Mouse (Mus musculus): Measurements from ENCODE around the gene Htra3. TPM values are rescaled to one million over a fixed set of nuclear protein-coding genes. Genes with fewer than 3 reads are reported as not detected.
A peak's percentile ranks its signal among the peaks of the same experiment; 100 is the strongest.

The Htra3 gene
- polyA plus RNA-seq, 1 experiment from 2014 or later: 17.2 TPM

DNA sequence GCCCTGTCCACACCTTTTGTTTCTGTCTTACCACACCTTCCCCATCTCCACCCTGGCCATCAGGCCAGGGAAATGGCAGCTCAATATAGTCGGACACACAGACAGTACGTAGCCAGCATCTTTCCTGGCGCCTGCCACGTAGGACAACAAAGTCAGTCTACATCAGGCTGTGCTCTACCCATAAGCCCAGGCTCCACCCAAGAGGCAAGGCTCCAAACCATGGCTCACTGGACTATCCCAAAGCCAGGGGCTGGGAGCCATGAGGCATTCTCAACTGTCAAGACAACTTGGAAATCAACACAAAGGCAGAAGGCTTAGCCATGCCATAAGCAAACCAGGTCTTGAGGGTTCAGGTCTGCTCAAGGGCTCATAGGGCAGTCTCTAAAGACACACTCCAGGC is 24.2 kb upstream of the Htra3 start:
- Histone ChIP-seq H3K36me3 (ENCODE audit: control insufficient read depth, insufficient read depth) (no peaks in the 10 kb centered on the region), H3K27me3 (ENCODE audit: control insufficient read depth, insufficient read depth, low read length) (no peaks in the 10 kb centered on the region), H3K4me3 (ENCODE audit: low read length) (no peak overlapping the region), H3K27ac (ENCODE audit: low read length) (no peak overlapping the region), H3K9ac (ENCODE audit: low read length) (no peak overlapping the region), H3K9me3 (replicated peaks; ENCODE audit: control insufficient read depth, low read length) (no peaks in the 10 kb centered on the region), H3K4me1 (ENCODE audit: control insufficient read depth, insufficient read depth, low read length) (no peaks in the 10 kb centered on the region), H3K4me2 (ENCODE audit: low read depth, low read length) (no peak overlapping the region)
- no peak for ATAC-seq (replicated peaks; ENCODE audit: extremely low read depth, insufficient read depth, low FRiP score)
- WGBS: 92% methylated on average over 4 of the region's 4 CpGs

DNA sequence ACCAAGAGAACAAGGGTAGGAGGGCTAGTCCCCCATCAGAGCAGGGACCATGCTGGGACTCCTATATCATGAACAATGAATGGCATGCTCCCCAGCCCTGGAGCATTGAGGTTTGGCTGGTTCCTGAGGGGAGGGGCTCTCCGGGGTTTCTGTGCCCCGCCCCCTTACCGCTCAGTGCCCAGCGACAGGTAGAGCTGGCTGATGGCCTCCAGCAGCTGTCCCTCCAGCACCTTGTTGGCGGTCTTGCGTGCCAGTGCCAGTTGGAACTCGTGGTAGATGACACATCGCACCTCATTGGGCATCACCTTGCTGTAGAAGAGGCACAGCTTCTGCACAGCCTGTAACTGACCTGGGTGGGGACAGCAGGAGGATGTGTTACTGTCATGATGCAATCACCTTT is 23.6 kb upstream of the Htra3 start:
- Histone ChIP-seq H3K4me1 (ENCODE audit: control insufficient read depth, insufficient read depth, low read length) (no peaks in the 10 kb centered on the region), H3K27ac (ENCODE audit: low read length) (no peak overlapping the region), H3K9ac (ENCODE audit: low read length) (no peak overlapping the region), H3K9me3 (replicated peaks; ENCODE audit: control insufficient read depth, low read length) (no peaks in the 10 kb centered on the region), H3K4me3 (ENCODE audit: low read length) (no peak overlapping the region), H3K27me3 (ENCODE audit: control insufficient read depth, insufficient read depth, low read length) (no peaks in the 10 kb centered on the region), H3K4me2 (ENCODE audit: low read depth, low read length) (no peak overlapping the region), H3K36me3 (ENCODE audit: control insufficient read depth, insufficient read depth) (no peaks in the 10 kb centered on the region)
- 82% methylated on average over 8 of the region's 8 CpGs for WGBS
- no peak for ATAC-seq (replicated peaks; ENCODE audit: extremely low read depth, insufficient read depth, low FRiP score)

GRCm38 (mm10) chr5:35702582-35703140 is 23.1 kb upstream of the Htra3 start:
- H3K4me2 ChIP-seq (ENCODE audit: low read depth, low read length): no peak overlapping the region

DNA sequence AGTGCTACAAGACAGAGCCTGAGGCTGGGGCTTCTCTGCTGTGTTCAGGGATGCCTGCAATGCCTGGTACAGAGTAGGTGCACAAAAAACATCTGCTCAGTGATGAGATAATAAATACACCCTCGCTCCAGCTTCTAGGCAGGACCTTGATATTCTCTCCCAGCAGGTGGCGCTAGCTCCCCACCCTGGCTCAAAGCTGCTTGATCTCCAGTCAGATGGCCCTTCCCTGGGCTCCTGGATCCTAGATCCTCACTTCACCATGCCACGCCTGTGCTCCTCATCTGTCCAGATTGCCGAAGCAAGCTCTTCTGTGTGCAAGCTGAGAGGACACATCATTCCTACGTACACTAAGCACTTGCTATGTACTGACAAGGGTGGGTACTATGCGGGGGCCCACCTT is 21.5 kb upstream of the Htra3 start:
- WGBS: 45% methylated on average over 6 of the region's 6 CpGs

More at GRCm38 (mm10) chr5:35702582-35703140, 23.1 kb upstream of the Htra3 start:
- Histone ChIP-seq H3K36me3 (ENCODE audit: control insufficient read depth, insufficient read depth) (no peaks in the 10 kb centered on the region), H3K9ac (ENCODE audit: low read length) (no peak overlapping the region), H3K27ac (ENCODE audit: low read length) (no peak overlapping the region), H3K4me1 (ENCODE audit: control insufficient read depth, insufficient read depth, low read length) (no peaks in the 10 kb centered on the region), H3K27me3 (ENCODE audit: control insufficient read depth, insufficient read depth, low read length) (no peaks in the 10 kb centered on the region), H3K9me3 (replicated peaks; ENCODE audit: control insufficient read depth, low read length) (no peaks in the 10 kb centered on the region), H3K4me3 (ENCODE audit: low read length) (no peak overlapping the region)
- 79% methylated on average over 4 of the region's 4 CpGs for WGBS
- no peak for ATAC-seq (replicated peaks; ENCODE audit: extremely low read depth, insufficient read depth, low FRiP score)

GRCm38 (mm10) chr5:35695815-35696214 is 16.2 kb upstream of the Htra3 start:
- WGBS: 40% methylated on average over 5 of the region's 5 CpGs
- no peak overlapping the region for H3K4me2 ChIP-seq (ENCODE audit: low read depth, low read length)
- H3K27me3 ChIP-seq (ENCODE audit: control insufficient read depth, insufficient read depth, low read length): no peaks in the 10 kb centered on the region

More for the DNA sequence above, 21.5 kb upstream of the Htra3 start:
- Histone ChIP-seq H3K4me3 (ENCODE audit: low read length) (no peak overlapping the region), H3K27ac (ENCODE audit: low read length) (no peak overlapping the region), H3K9ac (ENCODE audit: low read length) (no peak overlapping the region), H3K4me2 (ENCODE audit: low read depth, low read length) (no peak overlapping the region), H3K36me3 (ENCODE audit: control insufficient read depth, insufficient read depth) (no peaks in the 10 kb centered on the region), H3K9me3 (replicated peaks; ENCODE audit: control insufficient read depth, low read length) (no peaks in the 10 kb centered on the region), H3K4me1 (ENCODE audit: control insufficient read depth, insufficient read depth, low read length) (no peaks in the 10 kb centered on the region), H3K27me3 (ENCODE audit: control insufficient read depth, insufficient read depth, low read length) (no peaks in the 10 kb centered on the region)
- no peak for ATAC-seq (replicated peaks; ENCODE audit: extremely low read depth, insufficient read depth, low FRiP score)

GRCm38 (mm10) chr5:35693638-35694037 is 14.1 kb upstream of the Htra3 start:
- WGBS: 57% methylated on average over 4 of the region's 4 CpGs
- no peak overlapping the region for H3K9ac ChIP-seq (ENCODE audit: low read length)
- H3K27ac ChIP-seq (ENCODE audit: low read length): no peak overlapping the region
- ATAC-seq (replicated peaks; ENCODE audit: extremely low read depth, insufficient read depth, low FRiP score): no peak
- H3K27me3 ChIP-seq (ENCODE audit: control insufficient read depth, insufficient read depth, low read length): no peaks in the 10 kb centered on the region
- H3K4me3 ChIP-seq (ENCODE audit: low read length): no peak overlapping the region
- H3K36me3 ChIP-seq (ENCODE audit: control insufficient read depth, insufficient read depth): no peaks in the 10 kb centered on the region
- no peaks in the 10 kb centered on the region for H3K9me3 ChIP-seq (replicated peaks; ENCODE audit: control insufficient read depth, low read length)
- no peak overlapping the region for H3K4me2 ChIP-seq (ENCODE audit: low read depth, low read length)
- peaks cover 32% of the 10 kb centered on the region for H3K4me1 ChIP-seq (ENCODE audit: control insufficient read depth, insufficient read depth, low read length)

More at GRCm38 (mm10) chr5:35695815-35696214, 16.2 kb upstream of the Htra3 start:
- Histone ChIP-seq H3K4me1 (ENCODE audit: control insufficient read depth, insufficient read depth, low read length) (peaks cover 12% of the 10 kb centered on the region), H3K9ac (ENCODE audit: low read length) (no peak overlapping the region), H3K9me3 (replicated peaks; ENCODE audit: control insufficient read depth, low read length) (no peaks in the 10 kb centered on the region), H3K27ac (ENCODE audit: low read length) (no peak overlapping the region), H3K36me3 (ENCODE audit: control insufficient read depth, insufficient read depth) (no peaks in the 10 kb centered on the region), H3K4me3 (ENCODE audit: low read length) (no peak overlapping the region)
- ATAC-seq (replicated peaks; ENCODE audit: extremely low read depth, insufficient read depth, low FRiP score): no peak

GRCm38 (mm10) chr5:35691246-35691645 is 11.7 kb upstream of the Htra3 start:
- no peak overlapping the region for H3K27ac ChIP-seq (ENCODE audit: low read length)
- no peak overlapping the region for H3K4me2 ChIP-seq (ENCODE audit: low read depth, low read length)
- no peak overlapping the region for H3K4me3 ChIP-seq (ENCODE audit: low read length)
- 17% methylated on average over 11 of the region's 11 CpGs for WGBS
- H3K27me3 ChIP-seq (ENCODE audit: control insufficient read depth, insufficient read depth, low read length): no peaks in the 10 kb centered on the region
- 0 out of 2 replicates have a peak overlapping the region, but pooled peaks have one; percentile 16 for H3K9ac ChIP-seq (ENCODE audit: low read length)
- ATAC-seq (replicated peaks; ENCODE audit: extremely low read depth, insufficient read depth, low FRiP score): no peak
- H3K36me3 ChIP-seq (ENCODE audit: control insufficient read depth, insufficient read depth): no peaks in the 10 kb centered on the region
- H3K9me3 ChIP-seq (replicated peaks; ENCODE audit: control insufficient read depth, low read length): no peaks in the 10 kb centered on the region
- H3K4me1 ChIP-seq (ENCODE audit: control insufficient read depth, insufficient read depth, low read length): peaks cover 46% of the 10 kb centered on the region

DNA sequence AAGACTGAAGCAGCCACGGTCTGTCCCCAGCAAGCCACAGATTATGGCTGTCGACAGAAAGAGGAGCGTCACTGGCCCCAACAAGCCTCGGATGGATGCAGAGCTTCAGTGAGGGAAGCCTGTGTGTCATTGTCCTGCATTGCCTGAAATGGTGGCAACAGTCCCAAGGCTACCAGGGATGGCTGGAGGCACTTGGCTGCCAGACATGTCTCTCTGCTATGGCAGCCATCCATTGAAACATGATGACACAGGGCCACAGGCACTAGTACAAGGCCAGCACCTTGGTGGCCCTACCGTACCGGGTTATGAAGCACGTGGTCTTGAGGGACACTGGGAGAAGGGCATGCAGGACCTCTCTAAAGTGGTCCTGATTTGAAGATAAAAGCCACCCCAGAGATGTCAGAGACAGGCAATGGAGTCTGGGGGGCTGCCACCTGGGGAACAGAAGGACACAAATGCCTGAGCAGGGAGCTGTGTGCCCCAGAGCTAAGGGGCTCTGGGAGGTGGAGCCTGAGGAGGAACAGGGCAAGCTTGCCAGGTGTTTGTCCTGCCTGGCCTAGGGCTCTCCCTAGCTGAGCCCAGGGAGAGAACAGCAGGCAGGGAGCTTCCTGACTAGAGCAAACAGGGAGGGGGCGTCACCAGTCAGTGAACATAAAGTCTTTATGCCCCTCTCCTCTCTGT is 11.0 kb upstream of the Htra3 start:
- Histone ChIP-seq H3K9me3 (replicated peaks; ENCODE audit: control insufficient read depth, low read length) (no peaks in the 10 kb centered on the region), H3K4me1 (ENCODE audit: control insufficient read depth, insufficient read depth, low read length) (peaks cover 46% of the 10 kb centered on the region), H3K4me3 (ENCODE audit: low read length) (no peak overlapping the region), H3K4me2 (ENCODE audit: low read depth, low read length) (no peak overlapping the region), H3K36me3 (ENCODE audit: control insufficient read depth, insufficient read depth) (no peaks in the 10 kb centered on the region), H3K27ac (ENCODE audit: low read length) (no peak overlapping the region), H3K9ac (ENCODE audit: low read length) (no peak overlapping the region), H3K27me3 (ENCODE audit: control insufficient read depth, insufficient read depth, low read length) (no peaks in the 10 kb centered on the region)
- WGBS: 60% methylated on average over 8 of the region's 8 CpGs
- no peak for ATAC-seq (replicated peaks; ENCODE audit: extremely low read depth, insufficient read depth, low FRiP score)

DNA sequence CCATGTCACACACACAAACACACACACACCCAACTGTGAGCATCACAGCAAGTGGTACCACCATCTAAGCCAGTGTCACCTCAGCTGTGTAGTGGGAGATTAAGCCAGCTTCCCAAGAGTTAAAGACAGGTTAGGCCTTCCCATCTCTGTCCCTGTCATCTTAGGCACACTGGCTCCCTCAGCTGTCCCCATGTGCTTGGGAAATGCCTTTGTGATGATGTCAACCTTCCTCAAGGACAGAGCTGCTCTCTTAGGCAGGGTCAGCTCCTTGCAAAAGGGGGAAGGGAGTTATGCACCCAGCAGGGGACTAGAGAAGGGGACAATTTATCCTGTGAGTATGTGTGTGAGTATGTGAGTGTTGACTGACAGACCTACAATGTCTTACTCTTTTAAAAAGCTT is 9.8 kb upstream of the Htra3 start:
- Histone ChIP-seq H3K27me3 (ENCODE audit: control insufficient read depth, insufficient read depth, low read length) (no peaks in the 10 kb centered on the region), H3K4me3 (ENCODE audit: low read length) (no peak overlapping the region), H3K9ac (ENCODE audit: low read length) (no peak overlapping the region), H3K4me1 (ENCODE audit: control insufficient read depth, insufficient read depth, low read length) (peaks cover 50% of the 10 kb centered on the region), H3K9me3 (replicated peaks; ENCODE audit: control insufficient read depth, low read length) (no peaks in the 10 kb centered on the region), H3K36me3 (ENCODE audit: control insufficient read depth, insufficient read depth) (no peaks in the 10 kb centered on the region), H3K4me2 (ENCODE audit: low read depth, low read length) (no peak overlapping the region), H3K27ac (ENCODE audit: low read length) (no peak overlapping the region)
- no peak; the same call in 1 of the 2 replicates for ATAC-seq (replicated peaks; ENCODE audit: extremely low read depth, insufficient read depth, low FRiP score)

All from heart, embryonic 16.5 days (tissue).